Mouse (Mus musculus): ENCODE measurements around the gene Lamb3. TPM values are rescaled to one million over a fixed set of nuclear protein-coding genes. Genes with fewer than 3 reads are reported as not detected.

Lamb3 gene
- polyA plus RNA-seq, 1 experiment: 4.6 TPM

DNA sequence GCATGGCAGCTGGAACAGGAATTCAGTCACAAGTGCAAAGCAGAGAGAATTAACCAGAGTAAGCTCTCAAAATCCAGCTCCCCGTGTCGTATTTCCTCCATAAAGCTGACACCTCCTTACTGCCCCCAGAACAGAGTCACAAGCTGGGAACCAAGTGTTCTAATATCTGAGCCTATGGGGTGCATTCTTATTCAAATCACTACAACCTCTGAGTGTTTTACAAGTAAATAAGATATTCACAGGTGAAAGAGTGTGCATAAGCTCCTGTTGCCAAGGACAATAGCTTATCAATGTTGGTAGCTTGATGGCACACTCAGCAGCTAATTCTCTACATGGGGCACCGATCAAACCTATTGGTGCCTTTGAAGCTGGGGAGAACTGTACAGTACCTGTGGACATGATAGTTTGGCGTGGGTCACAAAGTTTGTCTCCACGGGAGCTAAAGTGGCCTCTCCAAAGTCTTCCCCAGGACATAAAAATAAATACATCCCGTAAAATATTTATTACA, 166.5 kb downstream of the Lamb3 start:
- H3K27me3 ChIP-seq (ENCODE audit: control insufficient read depth, insufficient read depth, low read length): no peaks in the 10 kb centered on the region
- 91% methylated on average over 6 of the region's 6 CpGs for WGBS
- H3K27ac ChIP-seq (ENCODE audit: insufficient read depth, low read length): no peak overlapping the region
- 0 out of 2 replicates have a peak, but pooled peaks cover 2% of the 10 kb centered on the region for H3K4me1 ChIP-seq (ENCODE audit: control insufficient read depth, insufficient read depth, insufficient read length)
- no peak overlapping the region for H3K4me3 ChIP-seq (ENCODE audit: extremely low read depth, insufficient read depth, insufficient read length)
- H3K36me3 ChIP-seq (ENCODE audit: control insufficient read depth, insufficient read depth, low read length): no peaks in the 10 kb centered on the region
- DNase-seq (ENCODE audit: low read depth in 1 of 2, low spot score in 2 of 2): no peak
- TF ChIP-seq POLR2A (IDR thresholded peaks at IDR 0.05; ENCODE audit: low read depth, low read length): no peak
- TF ChIP-seq CTCF (IDR thresholded peaks at IDR 0.05; ENCODE audit: extremely low read depth, insufficient read depth, insufficient read length, insufficient replicate concordance): no peak

DNA sequence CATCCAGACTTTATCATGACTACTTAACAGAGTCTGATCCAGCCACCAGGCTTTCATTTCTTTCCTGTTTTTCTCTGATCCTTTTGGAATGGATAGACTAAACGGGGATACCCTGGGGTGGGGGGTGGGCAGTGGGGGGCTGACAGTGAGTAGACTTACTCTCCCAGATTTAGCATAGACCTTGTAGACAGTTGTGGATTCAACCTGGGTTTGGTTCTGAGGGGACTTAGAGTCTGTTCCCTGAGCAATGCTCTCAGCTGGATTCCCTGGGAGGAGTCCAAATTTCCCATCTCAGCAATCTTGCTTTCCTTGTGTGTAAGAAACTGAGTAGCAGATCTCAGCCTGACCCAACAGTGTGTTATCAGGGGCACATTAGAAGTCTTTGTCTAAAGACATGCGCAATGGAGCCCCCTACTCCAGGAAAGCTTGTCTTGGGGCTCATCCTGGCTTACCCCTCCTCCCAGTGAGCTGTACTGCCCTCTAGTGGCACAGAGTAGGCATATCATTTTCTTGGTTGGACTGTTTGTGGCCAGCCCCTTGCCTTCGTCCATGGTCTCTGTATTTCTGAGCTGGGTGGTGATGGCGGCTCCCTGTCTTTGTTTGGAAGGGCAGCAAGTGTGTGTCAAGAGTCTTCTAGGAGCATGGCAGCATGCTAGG, 169.1 kb downstream of the Lamb3 start:
- H3K27me3 ChIP-seq (ENCODE audit: control insufficient read depth, insufficient read depth, low read length): no peaks in the 10 kb centered on the region
- TF ChIP-seq POLR2A (IDR thresholded peaks at IDR 0.05; ENCODE audit: low read depth, low read length): no peak
- TF ChIP-seq CTCF (IDR thresholded peaks at IDR 0.05; ENCODE audit: extremely low read depth, insufficient read depth, insufficient read length, insufficient replicate concordance): peak; percentile 73; the same call in 1 of the 2 replicates
- no peaks in the 10 kb centered on the region for H3K36me3 ChIP-seq (ENCODE audit: control insufficient read depth, insufficient read depth, low read length)
- no peak overlapping the region for H3K4me3 ChIP-seq (ENCODE audit: extremely low read depth, insufficient read depth, insufficient read length)
- no peak overlapping the region for H3K27ac ChIP-seq (ENCODE audit: insufficient read depth, low read length)
- 45% methylated on average over 4 of the region's 4 CpGs for WGBS
- peak in 1 of 2 experiments; percentile 35 for DNase-seq (ENCODE audit: low read depth in 1 of 2, low spot score in 2 of 2)
- no peaks in the 10 kb centered on the region for H3K4me1 ChIP-seq (ENCODE audit: control insufficient read depth, insufficient read depth, insufficient read length)

DNA sequence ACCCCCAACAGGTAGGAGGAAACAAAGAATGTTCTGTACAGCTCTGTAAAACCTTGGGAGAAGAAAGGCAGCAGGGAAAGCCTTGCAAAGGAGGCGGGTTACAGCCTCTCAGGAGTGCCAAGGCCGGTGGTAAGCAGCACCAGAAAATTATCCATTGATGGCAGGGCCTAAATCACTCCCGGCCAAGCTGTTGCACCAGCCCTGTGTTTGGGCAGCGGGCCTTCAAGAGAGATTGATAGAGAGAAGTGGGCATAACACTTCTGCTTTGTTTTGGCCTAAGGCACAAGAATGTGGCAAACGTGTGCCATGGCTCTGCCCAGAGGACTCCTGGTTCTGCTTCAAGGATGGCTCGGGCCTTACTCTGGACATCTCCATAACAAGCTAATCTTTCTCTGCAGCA, 172.1 kb downstream of the Lamb3 start:
- no peak overlapping the region for H3K27ac ChIP-seq (ENCODE audit: insufficient read depth, low read length)
- no peak overlapping the region for H3K4me3 ChIP-seq (ENCODE audit: extremely low read depth, insufficient read depth, insufficient read length)
- H3K36me3 ChIP-seq (ENCODE audit: control insufficient read depth, insufficient read depth, low read length): no peaks in the 10 kb centered on the region
- no peaks in the 10 kb centered on the region for H3K4me1 ChIP-seq (ENCODE audit: control insufficient read depth, insufficient read depth, insufficient read length)
- WGBS: 81% methylated on average over 6 of the region's 6 CpGs
- no peak for DNase-seq (ENCODE audit: low read depth in 1 of 2, low spot score in 2 of 2)
- TF ChIP-seq POLR2A (IDR thresholded peaks at IDR 0.05; ENCODE audit: low read depth, low read length): no peak
- no peaks in the 10 kb centered on the region for H3K27me3 ChIP-seq (ENCODE audit: control insufficient read depth, insufficient read depth, low read length)

DNA sequence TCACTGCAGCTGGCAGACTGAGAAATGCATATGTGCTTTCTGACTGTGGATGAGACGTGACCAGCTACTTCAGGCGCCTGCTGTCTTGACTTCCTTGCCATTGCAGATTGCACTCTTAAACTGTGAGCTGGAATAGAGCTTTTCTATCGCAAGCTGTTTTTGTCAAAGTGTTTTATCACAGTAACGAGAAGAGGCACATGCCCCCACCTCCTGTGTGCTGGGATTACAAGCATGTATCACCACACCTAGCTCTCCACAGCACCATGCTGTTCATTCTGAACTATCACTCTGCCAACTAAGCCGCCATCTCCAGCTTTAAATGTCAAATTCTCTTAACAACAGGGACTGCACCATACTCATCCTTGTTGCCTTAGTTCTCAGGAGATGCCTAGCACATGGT, 173.4 kb downstream of the Lamb3 start:
- Histone ChIP-seq H3K27ac (ENCODE audit: insufficient read depth, low read length) (no peak overlapping the region), H3K36me3 (ENCODE audit: control insufficient read depth, insufficient read depth, low read length) (no peaks in the 10 kb centered on the region), H3K4me3 (ENCODE audit: extremely low read depth, insufficient read depth, insufficient read length) (no peak overlapping the region), H3K4me1 (ENCODE audit: control insufficient read depth, insufficient read depth, insufficient read length) (no peaks in the 10 kb centered on the region), H3K27me3 (ENCODE audit: control insufficient read depth, insufficient read depth, low read length) (no peaks in the 10 kb centered on the region)
- TF ChIP-seq CTCF (IDR thresholded peaks at IDR 0.05; ENCODE audit: extremely low read depth, insufficient read depth, insufficient read length, insufficient replicate concordance) (no peak), POLR2A (IDR thresholded peaks at IDR 0.05; ENCODE audit: low read depth, low read length) (no peak)
- DNase-seq (ENCODE audit: low read depth in 1 of 2, low spot score in 2 of 2): no peak
- 88% methylated on average over 5 of the region's 5 CpGs for WGBS

DNA sequence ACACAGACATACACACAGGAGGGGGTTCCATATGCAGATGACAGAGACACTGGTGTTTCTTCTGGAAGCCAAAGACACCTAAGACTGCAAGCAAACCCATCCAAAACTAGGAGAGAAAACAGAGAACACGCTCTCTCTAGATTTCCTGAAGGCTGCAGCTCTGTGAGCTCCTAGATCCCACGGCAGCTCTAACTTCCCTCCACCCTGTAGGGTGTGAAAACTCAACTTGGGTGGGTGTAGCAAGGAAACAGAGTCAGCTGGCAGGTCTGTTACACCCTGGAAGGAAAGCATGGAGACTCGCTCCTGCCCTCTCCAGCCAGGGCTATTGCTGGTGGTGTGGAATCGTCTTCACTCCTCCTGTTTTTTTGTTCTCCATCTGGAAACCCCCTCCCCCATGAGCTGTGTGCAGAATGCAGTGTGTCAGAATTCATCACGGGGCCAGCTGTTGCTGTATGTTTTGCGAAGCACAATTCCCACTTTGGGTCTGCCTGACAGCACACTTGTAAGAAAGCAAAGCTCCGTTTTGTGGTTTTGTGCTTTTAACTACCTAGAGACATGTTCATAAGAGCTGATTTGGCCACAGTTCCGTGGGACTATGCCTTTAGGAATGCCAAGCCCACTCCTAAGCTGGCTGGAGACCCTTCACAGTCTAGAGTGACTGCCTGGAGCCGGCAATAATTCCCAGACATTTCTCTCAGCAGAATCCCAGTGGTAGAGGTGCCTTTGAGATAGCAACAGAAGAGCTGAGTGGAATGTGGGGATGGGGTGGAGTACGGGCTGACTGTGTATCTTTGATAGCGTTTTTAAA, 174.3 kb downstream of the Lamb3 start:
- no peak for TF ChIP-seq CTCF (IDR thresholded peaks at IDR 0.05; ENCODE audit: extremely low read depth, insufficient read depth, insufficient read length, insufficient replicate concordance)
- TF ChIP-seq POLR2A (IDR thresholded peaks at IDR 0.05; ENCODE audit: low read depth, low read length): no peak
- Histone ChIP-seq H3K27me3 (ENCODE audit: control insufficient read depth, insufficient read depth, low read length) (no peaks in the 10 kb centered on the region), H3K4me3 (ENCODE audit: extremely low read depth, insufficient read depth, insufficient read length) (no peak overlapping the region), H3K4me1 (ENCODE audit: control insufficient read depth, insufficient read depth, insufficient read length) (no peaks in the 10 kb centered on the region), H3K27ac (ENCODE audit: insufficient read depth, low read length) (no peak overlapping the region), H3K36me3 (ENCODE audit: control insufficient read depth, insufficient read depth, low read length) (no peaks in the 10 kb centered on the region)
- WGBS: 53% methylated on average over 11 of the region's 11 CpGs
- no peak for DNase-seq (ENCODE audit: low read depth in 1 of 2, low spot score in 2 of 2)

DNA sequence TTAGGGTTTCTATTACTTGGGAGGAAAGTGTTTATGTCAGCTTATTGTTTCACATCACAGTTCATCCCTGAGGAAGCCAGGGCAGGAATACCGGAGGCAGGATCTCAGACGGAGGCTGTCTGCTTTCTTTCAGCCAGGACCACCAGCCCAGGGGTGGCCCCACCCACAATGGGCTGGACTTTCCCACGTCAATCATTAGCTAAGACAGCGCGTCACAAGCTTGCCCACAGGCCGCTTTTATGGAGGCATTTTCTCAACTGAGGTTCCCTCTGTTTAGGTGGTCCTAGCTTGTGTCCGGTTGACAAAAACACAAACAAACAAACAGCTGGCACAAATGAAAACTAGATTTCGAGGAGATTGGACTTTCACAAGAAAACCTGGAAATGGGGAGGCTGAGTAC, 174.9 kb downstream of the Lamb3 start:
- H3K27ac ChIP-seq (ENCODE audit: insufficient read depth, low read length): no peak overlapping the region
- H3K4me3 ChIP-seq (ENCODE audit: extremely low read depth, insufficient read depth, insufficient read length): peak overlapping the region; percentile 37; the same call in 1 of the 2 replicates
- H3K27me3 ChIP-seq (ENCODE audit: control insufficient read depth, insufficient read depth, low read length): no peaks in the 10 kb centered on the region
- DNase-seq (ENCODE audit: low read depth in 1 of 2, low spot score in 2 of 2): no peak
- TF ChIP-seq CTCF (IDR thresholded peaks at IDR 0.05; ENCODE audit: extremely low read depth, insufficient read depth, insufficient read length, insufficient replicate concordance): no peak
- no peak for TF ChIP-seq POLR2A (IDR thresholded peaks at IDR 0.05; ENCODE audit: low read depth, low read length)
- H3K36me3 ChIP-seq (ENCODE audit: control insufficient read depth, insufficient read depth, low read length): no peaks in the 10 kb centered on the region
- no peaks in the 10 kb centered on the region for H3K4me1 ChIP-seq (ENCODE audit: control insufficient read depth, insufficient read depth, insufficient read length)
- 15% methylated on average over 8 of the region's 8 CpGs for WGBS

All from spleen, adult 2 months (tissue).